Mouse (Mus musculus): ENCODE measurements around the gene Spns1.

DNA sequence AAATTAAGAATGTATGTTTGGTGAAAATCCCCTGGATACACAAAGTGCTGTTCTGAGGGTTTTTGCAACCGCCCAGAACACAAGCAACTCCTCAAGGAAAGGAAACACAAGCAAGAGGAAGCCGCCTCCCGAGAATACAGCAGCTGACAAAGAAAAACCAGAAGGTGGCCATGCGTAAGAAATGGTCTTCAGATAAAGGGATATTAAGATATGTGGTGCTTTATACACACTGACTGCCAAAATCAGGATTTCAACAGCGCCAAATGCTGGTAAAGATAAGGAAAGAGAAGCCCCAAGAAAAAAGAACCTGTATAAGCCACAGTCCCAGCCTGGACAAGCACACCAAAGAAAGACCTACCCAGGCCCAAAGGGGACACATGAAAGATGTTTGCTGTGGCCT, 6.3 kb upstream of the Spns1 start:
- TF ChIP-seq EP300 (IDR thresholded peaks at IDR 0.05; ENCODE audit: low read length): no peak
- TF ChIP-seq SMC3 (IDR thresholded peaks at IDR 0.05; ENCODE audit: low read depth, low read length): no peak
- no peak for TF ChIP-seq POLR2A (IDR thresholded peaks at IDR 0.05; ENCODE audit: low read depth, low read length)
- TF ChIP-seq IRF4 (IDR thresholded peaks at IDR 0.05; ENCODE audit: low read depth, low read length): no peak
- no peak for TF ChIP-seq ELF1 (IDR thresholded peaks at IDR 0.05; ENCODE audit: low read depth, low read length)
- no peak for TF ChIP-seq ETS1 (conservative IDR thresholded peaks at IDR 0.05; ENCODE audit: low read depth, low read length)
